Mouse (Mus musculus) liver, adult 2 months (tissue): ENCODE measurements around the gene Gsdma3. TPM values are rescaled to one million over a fixed set of nuclear protein-coding genes. Genes with fewer than 3 reads are reported as not detected.
"Not testable (repeated sequence)": the region's sequence is repeated elsewhere in the genome, so short reads cannot be mapped to it uniquely, and the experiment has no call there.

Experiments
- DNase-seq: peaks from one replicate; pipeline ENCODE4 v3.0.0-alpha.2; 2011; ENCODE audit warnings: low read depth, low spot score; ENCODE audit errors: extremely low read depth
- H3K27ac ChIP-seq: fragments of 200-500 bp; replicated peaks from 2 replicates; pipeline ENCODE4 v1.5.1; 2012; ENCODE audit warnings: low read depth, mild to moderate bottlenecking, control low read depth, inconsistent platforms, low read length; ENCODE audit not compliant: insufficient read depth
- H3K27me3 ChIP-seq: fragments of 200-500 bp; 2 replicates; pipeline ENCODE4 v1.6.1; 2012; ENCODE audit warnings: mild to moderate bottlenecking, moderate library complexity, low read length, inconsistent platforms; ENCODE audit not compliant: control insufficient read depth, insufficient read depth
- H3K36me3 ChIP-seq: fragments of 200-500 bp; 2 replicates; pipeline ENCODE4 v1.6.1; 2012; ENCODE audit warnings: low read length, inconsistent platforms; ENCODE audit not compliant: control insufficient read depth, insufficient read depth
- H3K4me1 ChIP-seq: fragments of 200-500 bp; 2 replicates; pipeline ENCODE4 v1.6.1; 2011; ENCODE audit warnings: low read length; ENCODE audit not compliant: control insufficient read depth, insufficient read depth
- H3K4me3 ChIP-seq: fragments of 200-500 bp; 2 replicates; pipeline ENCODE4 v1.5.1; 2011; ENCODE audit warnings: low read depth, mild to moderate bottlenecking, control low read depth, low read length, moderate library complexity; ENCODE audit not compliant: insufficient read depth
- H3K79me2 ChIP-seq: fragments of 200-500 bp; 2 replicates; pipeline ENCODE4 v1.6.1; 2012; ENCODE audit warnings: inconsistent platforms, mild to moderate bottlenecking, low read length, moderate library complexity; ENCODE audit not compliant: control insufficient read depth, insufficient read depth
- H3K9ac ChIP-seq: fragments of 200-500 bp; 2 replicates; pipeline ENCODE4 v1.6.1; 2012; ENCODE audit warnings: low read depth, mild to moderate bottlenecking, control low read depth, inconsistent platforms, low read length
- CTCF ChIP-seq: fragments of 200-500 bp; IDR thresholded peaks from 2 replicates; pipeline ENCODE4 v1.5.1; 2011; ENCODE audit warnings: low read depth, low read length, control low read depth
- POLR2A ChIP-seq: fragments of 200-500 bp; IDR thresholded peaks from 2 replicates; pipeline ENCODE4 v1.6.1; 2011; ENCODE audit warnings: low read length, control low read depth; ENCODE audit not compliant: insufficient read depth; ENCODE audit errors: extremely low read depth
- WGBS: fragments of 180-500 bp; shearing (Covaris S2); methylation state at CpG from one replicate; pipeline ENCODE4 v1.1.7; 2018; 5-methylcytosine and 5-hydroxymethylcytosine counted together
- polyA plus RNA-seq: library from polyadenylated mRNA; depleted of rRNA; stranded (reverse); fragments of >200 nt; gene quantifications from 2 replicates; pipeline ENCODE4 v1.2.3, GENCODE M21; 2012
- total RNA-seq: library from RNA; depleted of rRNA; stranded (reverse); fragments of >200 nt; gene quantifications from 2 replicates; pipeline ENCODE4 v1.2.3, GENCODE M21; 2014

Gene Gsdma3
- total and polyA plus RNA-seq, 2 experiments, result not detected

- Histone ChIP-seq H3K4me1 (no peaks in the 10 kb centered on the region), H3K27ac (no peak overlapping the region), H3K27me3 (no peaks in the 10 kb centered on the region), H3K4me3 (no peak overlapping the region), H3K36me3 (no peaks in the 10 kb centered on the region), H3K79me2 (no peaks in the 10 kb centered on the region), H3K9ac (no peak overlapping the region)
- DNase-seq, result no peak
- TF ChIP-seq CTCF (no peak), POLR2A (no peak)
- WGBS, result 89% methylated on average over 13 of the region's 13 CpGs
Measured at GRCm38 (mm10) chr11:98620791-98621190, 5.4 kb upstream of the Gsdma3 start.

GRCm38 (mm10) chr11:98623981-98624380 is 2.2 kb upstream of the Gsdma3 start:
- DNase-seq, result peak; percentile 48
- not testable (repeated sequence) for H3K4me1 ChIP-seq, H3K36me3 ChIP-seq, H3K9ac ChIP-seq, H3K27ac ChIP-seq, H3K79me2 ChIP-seq, H3K27me3 ChIP-seq, H3K4me3 ChIP-seq
- WGBS, result 61% methylated on average over 6 of the region's 6 CpGs

GRCm38 (mm10) chr11:98624381-98624780 is 1.8 kb upstream of the Gsdma3 start:
- DNase-seq, H3K9ac ChIP-seq, H3K4me3 ChIP-seq, H3K27ac ChIP-seq, H3K27me3 ChIP-seq, H3K4me1 ChIP-seq, H3K79me2 ChIP-seq, H3K36me3 ChIP-seq: not testable (repeated sequence)
- 96% methylated on average over 2 of the region's 2 CpGs for WGBS

GRCm38 (mm10) chr11:98628706-98629105 is 2.5 kb downstream of the Gsdma3 start:
- Histone ChIP-seq H3K79me2 (no peaks in the 10 kb centered on the region), H3K4me1 (no peaks in the 10 kb centered on the region), H3K27me3 (no peaks in the 10 kb centered on the region), H3K4me3 (no peak overlapping the region), H3K9ac (no peak overlapping the region), H3K27ac (no peak overlapping the region), H3K36me3 (no peaks in the 10 kb centered on the region)
- WGBS, result 96% methylated on average over 3 of the region's 3 CpGs
- TF ChIP-seq CTCF, result no peak
- no peak for DNase-seq

- no peak overlapping the region for H3K4me3 ChIP-seq
- no peaks in the 10 kb centered on the region for H3K4me1 ChIP-seq
- DNase-seq, result no peak
- TF ChIP-seq POLR2A, result no peak
- no peak for TF ChIP-seq CTCF
- no peak overlapping the region for H3K27ac ChIP-seq
- no peaks in the 10 kb centered on the region for H3K36me3 ChIP-seq
- no peaks in the 10 kb centered on the region for H3K79me2 ChIP-seq
- no peaks in the 10 kb centered on the region for H3K27me3 ChIP-seq
- WGBS, result 79% methylated on average over 5 of the region's 5 CpGs
- no peak overlapping the region for H3K9ac ChIP-seq
Measured at GRCm38 (mm10) chr11:98630646-98631045, 4.5 kb downstream of the Gsdma3 start.

GRCm38 (mm10) chr11:98635312-98635970 is 9.3 kb downstream of the Gsdma3 start:
- not testable (repeated sequence) for DNase-seq, H3K27me3 ChIP-seq, H3K79me2 ChIP-seq, H3K4me3 ChIP-seq, H3K9ac ChIP-seq, H3K27ac ChIP-seq, H3K36me3 ChIP-seq, H3K4me1 ChIP-seq
- TF ChIP-seq CTCF, result peak; percentile 44
- WGBS, result 30% methylated on average over 10 of the region's 10 CpGs
